Mouse (Mus musculus) T-helper 1 cell (primary cell): ENCODE data around the gene Ints14.
"Not testable (repeated sequence)": the region's sequence is repeated elsewhere in the genome, so short reads cannot be mapped to it uniquely, and the experiment has no call there.

ENCODE experiments used
- in situ Hi-C: fragments of 300-600 bp; cut with MboI, MseI; formaldehyde crosslinking; loops from one replicate; pipeline ENCODE4 v1.15.1; 2025; ENCODE audit warnings: high pct_unique_total_duplicates

Gene Ints14

GRCm38 (mm10) chr9:65017896-65018295 is 57.2 kb downstream of the Ints14 start:
- in situ Hi-C loops: no loop called here

- in situ Hi-C loops: no loop called here
Measured at GRCm38 (mm10) chr9:65018588-65019121, 58.0 kb downstream of the Ints14 start.

DNA sequence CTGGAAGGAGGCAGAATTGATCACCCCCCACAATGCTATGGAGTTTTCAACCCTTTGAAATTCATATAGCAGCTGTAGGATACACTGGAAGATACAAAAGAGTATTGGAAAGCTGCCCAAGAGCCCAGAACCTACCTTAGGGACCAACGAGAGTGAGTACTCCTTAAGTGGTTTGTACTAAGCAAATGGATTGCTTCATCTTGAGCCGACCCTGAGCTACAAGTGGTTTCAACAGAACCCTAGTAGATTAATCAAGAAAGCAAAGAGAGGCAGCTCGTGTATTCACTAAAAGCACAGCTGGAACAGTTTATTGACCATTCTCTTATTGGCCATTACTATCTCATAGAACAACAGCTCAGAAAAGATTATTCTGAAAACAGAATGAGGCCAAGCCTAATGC is 58.4 kb downstream of the Ints14 start:
- in situ Hi-C loops: no loop called here

DNA sequence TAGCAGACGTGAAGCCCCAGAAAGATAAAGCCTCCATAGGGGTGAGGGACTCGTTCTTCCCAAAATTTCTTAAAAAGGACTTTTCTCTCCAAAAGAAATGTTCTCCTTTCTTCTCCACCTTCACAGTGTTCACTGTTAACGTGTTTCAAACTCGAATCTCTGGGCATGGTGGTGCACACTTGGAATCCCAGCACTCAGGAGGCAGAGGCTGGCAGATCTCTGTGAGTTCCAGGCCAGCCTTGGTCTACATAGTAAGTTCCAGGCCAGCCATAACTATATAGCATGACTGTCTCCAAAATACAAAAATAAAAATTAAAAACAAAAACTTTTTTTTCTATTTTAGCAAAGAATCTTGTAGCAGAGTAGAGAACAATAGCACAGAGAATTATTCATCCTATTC is 59.4 kb downstream of the Ints14 start:
- in situ Hi-C loops: no loop called here

GRCm38 (mm10) chr9:65020991-65021886 is 60.5 kb downstream of the Ints14 start, which contains the start of gene Hacd3:
Gene Hacd3 (minus strand): TSS chr9:65021693.
- in situ Hi-C loops: no loop called here

GRCm38 (mm10) chr9:65021887-65022579 is 61.3 kb downstream of the Ints14 start:
- in situ Hi-C loops: no loop called here

DNA sequence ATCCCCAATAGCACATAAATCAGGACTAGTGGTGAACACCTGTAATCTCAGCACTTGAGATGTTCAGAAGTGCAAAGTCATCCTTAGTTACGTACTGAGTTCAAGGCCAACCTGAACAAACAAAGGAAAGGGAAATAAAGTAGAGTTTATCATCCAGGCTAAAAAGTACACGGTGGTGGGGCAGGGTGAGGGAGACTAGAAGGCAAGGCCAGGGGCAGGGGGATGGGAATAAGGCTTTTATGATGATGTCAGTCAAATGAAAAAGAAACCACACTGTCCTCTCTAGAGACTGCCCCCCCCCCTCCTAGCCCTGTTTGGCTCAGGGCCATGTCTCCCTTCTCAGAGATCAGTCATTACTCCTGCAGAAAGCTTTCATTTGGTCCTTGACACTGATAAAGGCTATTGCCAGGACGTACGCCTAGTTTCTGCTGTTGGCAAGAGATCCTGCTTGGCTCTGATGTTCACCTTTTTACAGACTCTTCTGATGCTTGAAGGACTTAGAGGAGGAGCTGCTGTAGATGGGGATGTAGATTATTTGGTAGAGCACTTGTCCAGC is 62.0 kb downstream of the Ints14 start:
- in situ Hi-C loops: no loop called here

DNA sequence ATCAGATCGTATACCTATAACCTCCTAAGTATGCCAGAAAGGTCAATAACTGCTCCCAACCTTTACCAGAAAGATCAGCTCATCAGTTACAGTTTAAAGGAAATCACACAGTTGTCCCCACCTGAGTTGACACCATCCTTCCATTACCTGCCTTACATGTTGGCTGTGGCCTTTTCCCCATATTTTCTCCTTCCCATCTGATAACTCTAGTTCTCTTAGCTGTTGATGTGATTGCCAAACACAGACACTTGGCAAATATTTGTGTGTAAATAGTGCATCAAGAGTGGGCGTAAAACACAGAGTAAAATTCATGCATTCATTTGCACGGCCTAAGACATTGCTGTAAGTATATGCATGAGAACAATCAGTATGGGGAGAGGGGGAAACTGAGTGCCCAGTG is 62.7 kb downstream of the Ints14 start:
- in situ Hi-C loops: no loop called here

GRCm38 (mm10) chr9:65027241-65027640 is 66.5 kb downstream of the Ints14 start:
- in situ Hi-C loops: no loop called here

GRCm38 (mm10) chr9:65028313-65028712 is 67.6 kb downstream of the Ints14 start:
- in situ Hi-C loops: no loop called here

- in situ Hi-C loops: not testable (repeated sequence)
Measured at GRCm38 (mm10) chr9:65031355-65031754, 70.7 kb downstream of the Ints14 start.

- in situ Hi-C loops: no loop called here
Measured at GRCm38 (mm10) chr9:65031894-65032268, 71.2 kb downstream of the Ints14 start.

GRCm38 (mm10) chr9:65032269-65033108 is 71.8 kb downstream of the Ints14 start, which contains the start of gene Dpp8:
Gene Dpp8 (plus strand): TSS chr9:65032414.
- in situ Hi-C loops: no loop called here

DNA sequence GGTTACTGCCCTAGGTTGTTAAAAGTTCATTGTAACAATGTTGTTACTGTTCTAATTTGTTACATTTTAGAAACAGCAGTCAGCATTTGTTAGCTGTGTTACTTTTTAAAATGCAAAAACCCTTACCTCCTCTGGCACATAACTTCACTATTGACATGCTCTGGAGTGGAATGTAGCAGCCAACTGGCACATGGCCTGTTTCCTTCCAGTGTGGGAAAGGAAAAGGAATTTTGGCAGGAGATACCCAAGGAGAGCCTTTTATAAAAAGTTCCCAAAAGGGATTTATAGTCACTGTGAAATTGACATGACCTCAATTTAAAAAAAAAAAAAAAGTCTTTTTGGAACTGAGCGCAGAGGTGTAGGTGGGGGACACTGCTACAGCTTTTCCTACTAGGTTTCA is 75.8 kb downstream of the Ints14 start:
- in situ Hi-C loops: no loop called here
